Mouse (Mus musculus): Measurements from ENCODE around the gene Bag6.
"Not testable (repeated sequence)": the region's sequence is repeated elsewhere in the genome, so short reads cannot be mapped to it uniquely, and the experiment has no call there.

The Bag6 gene

GRCm38 (mm10) chr17:35115046-35116019, 19.6 kb upstream of the Bag6 start, which contains the start of gene Ly6g5b:
TSS of gene Ly6g5b (minus strand) at chr17:35115428.
- DNase-seq, result peak; percentile 43

GRCm38 (mm10) chr17:35120745-35121142, 14.2 kb upstream of the Bag6 start:
- peak; percentile 20 for DNase-seq

GRCm38 (mm10) chr17:35121143-35121799, 13.7 kb upstream of the Bag6 start, which contains the start of gene Gpank1:
TSS of gene Gpank1 (plus strand) at chr17:35121455.
- peak; percentile 99 for DNase-seq

- peak; percentile 60 for DNase-seq
Measured at GRCm38 (mm10) chr17:35121871-35122303, 13.1 kb upstream of the Bag6 start, which contains the start of gene Csnk2b. TSS of gene Csnk2b (minus strand) at chr17:35122053.

GRCm38 (mm10) chr17:35123287-35123686, 11.7 kb upstream of the Bag6 start:
- DNase-seq, result not testable (repeated sequence)

- DNase-seq, result not testable (repeated sequence)
Measured at GRCm38 (mm10) chr17:35124261-35124896, 10.6 kb upstream of the Bag6 start.

GRCm38 (mm10) chr17:35125081-35125480, 9.9 kb upstream of the Bag6 start:
- DNase-seq, result peak; percentile 15

- peak; percentile 34 for DNase-seq
Measured at GRCm38 (mm10) chr17:35125578-35125977, 9.4 kb upstream of the Bag6 start.

- peak; percentile 84 for DNase-seq
Measured at GRCm38 (mm10) chr17:35126206-35126611, 8.8 kb upstream of the Bag6 start, which contains the start of gene D17H6S53E. TSS of gene D17H6S53E (plus strand) at chr17:35126373.

GRCm38 (mm10) chr17:35127017-35127416, 8.0 kb upstream of the Bag6 start:
- DNase-seq, result peak; percentile 45

- no peak for DNase-seq
Measured at GRCm38 (mm10) chr17:35128996-35129395, 6.0 kb upstream of the Bag6 start.

GRCm38 (mm10) chr17:35131038-35131437, 3.9 kb upstream of the Bag6 start:
- no peak for DNase-seq

GRCm38 (mm10) chr17:35131500-35132173, 3.3 kb upstream of the Bag6 start, which contains the start of gene Apom:
TSS of gene Apom (minus strand) at chr17:35132050.
- no peak for DNase-seq

- no peak for DNase-seq
Measured at GRCm38 (mm10) chr17:35132174-35132560, 2.8 kb upstream of the Bag6 start.

- DNase-seq, result no peak
Measured at GRCm38 (mm10) chr17:35133517-35133916, 1.5 kb upstream of the Bag6 start.

- peak; percentile 71 for DNase-seq
Measured at GRCm38 (mm10) chr17:35135591-35136320, 778 bp downstream of the Bag6 start.

GRCm38 (mm10) chr17:35139269-35139668, 4.3 kb downstream of the Bag6 start:
- DNase-seq, result no peak

- no peak for DNase-seq
Measured at GRCm38 (mm10) chr17:35140490-35140996, 5.6 kb downstream of the Bag6 start.

- DNase-seq, result no peak
Measured at GRCm38 (mm10) chr17:35141971-35142370, 7.0 kb downstream of the Bag6 start.

- DNase-seq, result no peak
Measured at GRCm38 (mm10) chr17:35146139-35146538, 11.2 kb downstream of the Bag6 start.

- DNase-seq, result no peak
Measured at GRCm38 (mm10) chr17:35147348-35147747, 12.4 kb downstream of the Bag6 start.

Measured in lung, postnatal 36 days (tissue).